12 mouse cellular contexts compared by ENCODE assay signal in the genomic region with DNA sequence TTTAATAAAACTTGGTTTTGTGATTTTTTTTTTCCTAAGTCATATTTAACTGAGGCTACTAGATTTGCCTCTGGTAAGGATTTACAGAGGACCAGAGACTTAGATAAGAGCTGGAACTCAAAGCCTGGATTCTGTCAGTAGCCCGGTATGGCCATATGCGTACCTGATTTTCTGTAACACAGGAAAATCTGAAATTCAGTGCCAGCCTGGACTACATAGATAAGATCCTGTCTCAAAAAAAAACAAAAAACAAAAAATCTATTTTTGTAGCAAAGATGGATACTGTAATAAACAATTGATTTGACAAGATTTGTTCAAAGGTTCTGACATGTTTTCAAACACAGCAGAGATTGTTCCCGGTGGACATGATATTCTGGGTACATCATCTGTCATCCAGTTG. TPM values are rescaled to one million over a fixed set of nuclear protein-coding genes. Genes with fewer than 3 reads are reported as not detected.
DNase-seq lines count a peak whose midpoint lies in the region; ATAC-seq and TF ChIP-seq lines count a peak whose summit lies in the region.
"Had no signal": no experiment of that assay in that cellular context is flagged by ENCODE, and none has a peak within 500 bp of the region (broad histone marks: within the 10 kb centered on the region; RNA-seq: fewer than 3 reads in every experiment).

No protein-coding gene starts in this region.

- no peak for TF ChIP-seq EP300 in stomach, postnatal 0 days (optimal IDR thresholded peaks at IDR 0.05)

- no peak for TF ChIP-seq CTCF in stomach, postnatal 0 days (IDR thresholded peaks at IDR 0.05; ENCODE audit: low read depth)

- H3K36me3 ChIP-seq in heart, embryonic 15.5 days, result no peaks in the 10 kb centered on the region
- peaks cover 8% of the 10 kb centered on the region; the same call in 1 of the 2 replicates for H3K36me3 ChIP-seq in heart, embryonic 10.5 days
- no peaks in the 10 kb centered on the region for H3K36me3 ChIP-seq in stomach, embryonic 15.5 days
- H3K36me3 ChIP-seq in stomach, postnatal 0 days (ENCODE audit: control insufficient read depth, insufficient read depth, low read length), result no peaks in the 10 kb centered on the region
- H3K36me3 ChIP-seq in liver, embryonic 13.5 days, result 0 out of 2 replicates have a peak, but pooled peaks cover 6% of the 10 kb centered on the region

- H3K9ac ChIP-seq in heart, embryonic 15.5 days, result no peak overlapping the region
- H3K9ac ChIP-seq in stomach, embryonic 15.5 days, result no peak overlapping the region
- no peak overlapping the region for H3K9ac ChIP-seq in stomach, postnatal 0 days (ENCODE audit: low read length)
- peak overlapping the region; percentile 52; the same call in 1 of the 2 replicates for H3K9ac ChIP-seq in liver, embryonic 13.5 days

- 53% methylated on average over 3 of the region's 3 CpGs for WGBS in heart, embryonic 15.5 days
- WGBS in heart, embryonic 10.5 days, result 54% methylated on average over 3 of the region's 3 CpGs
- WGBS in stomach, embryonic 15.5 days, result 61% methylated on average over 3 of the region's 3 CpGs
- WGBS in stomach, postnatal 0 days, result 66% methylated on average over 3 of the region's 3 CpGs
- 55% methylated on average over 3 of the region's 3 CpGs for WGBS in liver, embryonic 13.5 days (ENCODE audit: insufficient replicate concordance)

- DNase-seq in heart, embryonic 10.5 days (ENCODE audit: low spot score), result no peak
- no peak for DNase-seq in stomach, postnatal 0 days (ENCODE audit: low spot score)
- no peak for DNase-seq in liver, embryonic 13.5 days
- no peak for DNase-seq in frontal cortex, adult 2 months (ENCODE audit: extremely low spot score in 1 of 2, low spot score in 1 of 2)
- no peak for DNase-seq in left cerebral cortex, postnatal 25 days (ENCODE audit: low spot score in 2 of 2)
- DNase-seq: heart, adult 18-20 months; lung, adult 2 months had no signal

- H3K4me3 ChIP-seq in heart, embryonic 15.5 days, result no peak overlapping the region
- H3K4me3 ChIP-seq in heart, embryonic 10.5 days, result no peak overlapping the region
- no peak overlapping the region for H3K4me3 ChIP-seq in stomach, embryonic 15.5 days (replicated peaks)
- H3K4me3 ChIP-seq in stomach, postnatal 0 days (ENCODE audit: low read depth, low read length), result no peak overlapping the region
- peak overlapping the region; percentile 81 for H3K4me3 ChIP-seq in liver, embryonic 13.5 days (replicated peaks)

- H3K27me3 ChIP-seq in heart, embryonic 15.5 days, result no peaks in the 10 kb centered on the region
- no peaks in the 10 kb centered on the region for H3K27me3 ChIP-seq in heart, embryonic 10.5 days (ENCODE audit: insufficient read depth, poor library complexity, severe bottlenecking)
- H3K27me3 ChIP-seq in stomach, embryonic 15.5 days (replicated peaks), result no peaks in the 10 kb centered on the region
- no peaks in the 10 kb centered on the region for H3K27me3 ChIP-seq in stomach, postnatal 0 days (ENCODE audit: control insufficient read depth, insufficient read depth, low read length)
- no peaks in the 10 kb centered on the region for H3K27me3 ChIP-seq in liver, embryonic 13.5 days
- H3K27me3 ChIP-seq: forebrain, embryonic 15.5 days had no signal

- H3K27ac ChIP-seq in heart, embryonic 15.5 days, result no peak overlapping the region
- no peak overlapping the region for H3K27ac ChIP-seq in heart, embryonic 10.5 days
- no peak overlapping the region for H3K27ac ChIP-seq in stomach, embryonic 15.5 days
- H3K27ac ChIP-seq in stomach, postnatal 0 days (replicated peaks), result no peak overlapping the region
- no peak overlapping the region for H3K27ac ChIP-seq in liver, embryonic 13.5 days
- H3K27ac ChIP-seq: forebrain, embryonic 15.5 days had no signal

- no peak for ATAC-seq in heart, embryonic 15.5 days (replicated peaks; ENCODE audit: insufficient number of reproducible peaks, insufficient read depth, low FRiP score, low read depth)
- ATAC-seq in stomach, embryonic 15.5 days (ENCODE audit: insufficient read depth, low FRiP score, low read depth), result no peak
- ATAC-seq in stomach, postnatal 0 days (ENCODE audit: low FRiP score, low TSS enrichment), result no peak
- ATAC-seq in liver, embryonic 13.5 days (ENCODE audit: low read depth), result no peak
- ATAC-seq: forebrain, embryonic 15.5 days had no signal

- no peaks in the 10 kb centered on the region for H3K9me3 ChIP-seq in heart, embryonic 15.5 days (replicated peaks)
- H3K9me3 ChIP-seq in heart, embryonic 10.5 days, result no peaks in the 10 kb centered on the region
- H3K9me3 ChIP-seq in stomach, embryonic 15.5 days, result no peaks in the 10 kb centered on the region
- H3K9me3 ChIP-seq in stomach, postnatal 0 days (ENCODE audit: control insufficient read depth, low read length), result no peaks in the 10 kb centered on the region
- no peaks in the 10 kb centered on the region for H3K9me3 ChIP-seq in liver, embryonic 13.5 days (replicated peaks)
- H3K9me3 ChIP-seq: forebrain, embryonic 15.5 days had no signal

- H3K4me2 ChIP-seq in heart, embryonic 15.5 days, result 0 out of 2 replicates have a peak overlapping the region, but pooled peaks have one; percentile 86
- H3K4me2 ChIP-seq in stomach, embryonic 15.5 days, result peak overlapping the region; percentile 69; the same call in 1 of the 2 replicates
- no peak overlapping the region for H3K4me2 ChIP-seq in stomach, postnatal 0 days (replicated peaks; ENCODE audit: low read depth)
- peak overlapping the region; percentile 39 for H3K4me2 ChIP-seq in liver, embryonic 13.5 days

- intact Hi-C loops in left cerebral cortex, postnatal 25 days (cut with DNase I), result loop anchor here (5.0 kb wide), 1 partner anchor 41 kb away; no protein-coding TSS in a partner anchor

- H3K4me1 ChIP-seq in heart, embryonic 15.5 days (replicated peaks), result peaks cover 19% of the 10 kb centered on the region
- peaks cover 18% of the 10 kb centered on the region for H3K4me1 ChIP-seq in heart, embryonic 10.5 days
- peaks cover 13% of the 10 kb centered on the region; the same call in 1 of the 2 replicates for H3K4me1 ChIP-seq in stomach, embryonic 15.5 days
- H3K4me1 ChIP-seq in stomach, postnatal 0 days (replicated peaks; ENCODE audit: control insufficient read depth, insufficient read depth), result 0 out of 2 replicates have a peak, but pooled peaks cover 2% of the 10 kb centered on the region
- peaks cover 35% of the 10 kb centered on the region for H3K4me1 ChIP-seq in liver, embryonic 13.5 days (replicated peaks)

RNA-seq across cellular contexts. Expression of gene Glud1, which starts 3.1 kb away (rescaled TPM):
- polyA plus RNA-seq in heart, embryonic 15.5 days (2015; fragmentation: Nextera tagmentation; extraction: Ambion mirVana), result 55.9 and 60.3 TPM in 2 replicates
- polyA plus RNA-seq in heart, embryonic 10.5 days (2016; fragmentation: Nextera tagmentation; extraction: Ambion mirVana), result 66.6 and 87.3 TPM in 2 replicates
- 83.1 and 86.0 TPM in 2 replicates for polyA plus RNA-seq in stomach, embryonic 15.5 days (2015; fragmentation: Nextera tagmentation; extraction: Ambion mirVana)
- 48.8 and 49.4 TPM in 2 replicates for polyA plus RNA-seq in stomach, postnatal 0 days (2015; fragmentation: Nextera tagmentation; extraction: Ambion mirVana)
- polyA plus RNA-seq in liver, embryonic 13.5 days (2015; fragmentation: Nextera tagmentation; extraction: Ambion mirVana), result 127 and 130 TPM in 2 replicates
- polyA plus RNA-seq in frontal cortex, adult 2 months (2012; rRNA removed), result 174 and 196 TPM in 2 replicates
- total RNA-seq in left cerebral cortex, postnatal 25 days (2021), result 100 to 1,000 TPM; 267 to 275 TPM

RNA-seq across cellular contexts. Expression of gene Shld2, which starts 3.3 kb away (rescaled TPM):
- polyA plus RNA-seq in heart, embryonic 15.5 days (2015; fragmentation: Nextera tagmentation; extraction: Ambion mirVana), result 8.0 and 8.6 TPM in 2 replicates
- polyA plus RNA-seq in heart, embryonic 10.5 days (2016; fragmentation: Nextera tagmentation; extraction: Ambion mirVana), result 9.0 TPM in 2 replicates
- 7.7 and 9.6 TPM in 2 replicates for polyA plus RNA-seq in stomach, embryonic 15.5 days (2015; fragmentation: Nextera tagmentation; extraction: Ambion mirVana)
- 4.1 TPM in 2 replicates for polyA plus RNA-seq in stomach, postnatal 0 days (2015; fragmentation: Nextera tagmentation; extraction: Ambion mirVana)
- polyA plus RNA-seq in liver, embryonic 13.5 days (2015; fragmentation: Nextera tagmentation; extraction: Ambion mirVana), result 7.2 and 8.0 TPM in 2 replicates
- 3.8 and 4.7 TPM in 2 replicates for polyA plus RNA-seq in frontal cortex, adult 2 months (2012; rRNA removed)
- 10 to 100 TPM; 11.9 to 12.5 TPM for total RNA-seq in left cerebral cortex, postnatal 25 days (2021)

RNA-seq across cellular contexts. Expression of gene Fam25c, which starts 41.6 kb away (rescaled TPM):
- not detected in 2 replicates for polyA plus RNA-seq in heart, embryonic 15.5 days (2015; fragmentation: Nextera tagmentation; extraction: Ambion mirVana)
- polyA plus RNA-seq in heart, embryonic 10.5 days (2016; fragmentation: Nextera tagmentation; extraction: Ambion mirVana), result not detected in 2 replicates
- 1.8 and 8.3 TPM in 2 replicates for polyA plus RNA-seq in stomach, embryonic 15.5 days (2015; fragmentation: Nextera tagmentation; extraction: Ambion mirVana)
- 793 and 847 TPM in 2 replicates for polyA plus RNA-seq in stomach, postnatal 0 days (2015; fragmentation: Nextera tagmentation; extraction: Ambion mirVana)
- not detected in 2 replicates for polyA plus RNA-seq in liver, embryonic 13.5 days (2015; fragmentation: Nextera tagmentation; extraction: Ambion mirVana)
- not detected in 2 replicates for polyA plus RNA-seq in frontal cortex, adult 2 months (2012; rRNA removed)
- not detected for total RNA-seq in left cerebral cortex, postnatal 25 days (2021)
- total RNA-seq: common myeloid progenitor, adult 5-6 weeks; heart, adult 18-20 months; layer of hippocampus, postnatal 25 days had no signal
- polyA plus RNA-seq: forebrain, embryonic 15.5 days had no signal

Comparison
In these comparisons a context has a peak if more than half of its experiments do, and no peak if none do; other contexts are left out.
1. RNA of gene Fam25c, which starts 41.6 kb away (polyA plus RNA-seq): 793 to 847 TPM in stomach, postnatal 0 days; 1.8 to 8.3 TPM in stomach, embryonic 15.5 days, not detected in heart, embryonic 15.5 days, not detected in liver, embryonic 13.5 days, not detected in heart, embryonic 10.5 days and not detected in frontal cortex, adult 2 months; every median in the first group is over 10 times any median in the second.